Mouse (Mus musculus) cerebellum, adult 18-20 months (tissue): ENCODE results near the gene Acvr2a.
"Not testable (repeated sequence)": the region's sequence is repeated elsewhere in the genome, so short reads cannot be mapped to it uniquely, and the experiment has no call there.

Experiments
- DNase-seq, 2 experiments: peaks; one replicate each; pipeline ENCODE4 v3.0.0; 2021

The Acvr2a gene

DNA sequence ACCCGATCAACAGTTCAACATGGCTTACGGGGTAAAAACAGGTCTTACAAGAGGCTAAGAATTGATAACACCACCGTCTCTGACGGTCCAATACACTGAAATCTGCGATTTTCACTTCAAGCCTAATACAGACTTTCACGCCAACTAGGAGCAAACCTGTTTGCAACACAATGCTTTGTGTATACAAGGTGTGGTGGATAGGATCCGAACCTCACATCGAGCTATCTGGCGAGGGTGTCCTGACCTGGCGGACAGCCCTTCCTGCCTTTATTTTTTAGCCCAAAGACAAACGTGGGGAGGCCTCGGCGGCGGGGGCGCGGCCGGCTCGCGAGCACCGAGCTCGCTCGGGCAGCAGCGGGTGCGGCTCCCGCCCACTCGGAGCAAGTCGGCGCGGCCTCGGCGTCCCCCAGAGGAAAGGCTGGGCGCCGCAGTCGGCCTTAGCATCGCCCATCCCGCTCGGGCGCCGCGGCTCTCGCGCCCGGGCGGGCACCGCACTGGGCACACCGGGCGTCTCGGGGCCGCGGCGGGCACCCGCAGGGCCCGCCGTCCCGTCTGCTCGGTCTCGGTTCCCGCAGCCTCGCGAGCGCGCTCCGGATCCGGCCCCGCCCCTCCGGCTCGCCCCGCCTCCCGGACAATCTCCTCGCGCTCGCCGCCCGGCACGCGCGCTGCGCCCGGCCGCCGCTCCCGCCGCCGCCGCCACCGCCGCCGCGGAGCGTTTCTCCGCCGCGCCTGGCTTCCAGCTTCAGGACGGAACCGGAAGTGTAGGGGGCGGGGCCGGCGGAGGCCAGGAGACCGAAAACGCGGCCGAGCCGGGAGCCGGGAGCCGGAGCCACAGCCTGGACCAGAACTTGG lies at the start of gene Acvr2a:
Gene Acvr2a, plus strand, starts transcription at position 739 of the 852 bp plus-strand sequence.
- peak; percentile 92 to 95 for DNase-seq

- no peak for DNase-seq
Observed at GRCm38 (mm10) chr2:48766513-48766912, 47.4 kb upstream of the Acvr2a start.

GRCm38 (mm10) chr2:48767778-48768177 lies 46.1 kb upstream of the Acvr2a start:
- DNase-seq = no peak

- DNase-seq = no peak
Observed at GRCm38 (mm10) chr2:48768219-48768618, 45.7 kb upstream of the Acvr2a start.

GRCm38 (mm10) chr2:48770100-48770499 lies 43.8 kb upstream of the Acvr2a start:
- DNase-seq = no peak

DNA sequence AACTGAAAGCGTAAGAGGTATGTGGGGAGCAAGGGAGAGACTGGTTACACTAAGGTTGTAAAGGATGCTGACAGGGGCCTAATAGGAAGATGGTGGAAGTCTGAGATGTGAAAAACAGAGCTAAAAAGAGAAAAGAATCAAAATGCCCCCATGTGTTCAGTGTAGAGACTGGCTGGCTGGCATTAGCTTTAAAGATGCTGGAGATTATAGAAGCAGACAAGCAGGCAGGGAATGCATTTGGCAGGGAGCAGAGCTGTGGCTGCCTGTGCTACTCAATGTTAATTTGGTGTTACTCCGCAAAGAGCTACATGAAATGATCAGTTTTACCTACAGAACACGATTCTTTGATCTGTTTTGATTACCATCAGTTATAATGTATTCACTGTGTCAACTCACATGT lies 43.3 kb upstream of the Acvr2a start:
- no peak for DNase-seq

- no peak for DNase-seq
Observed at GRCm38 (mm10) chr2:48775281-48775680, 38.6 kb upstream of the Acvr2a start.

- no peak for DNase-seq
Observed at GRCm38 (mm10) chr2:48788901-48789300, 25.0 kb upstream of the Acvr2a start.

GRCm38 (mm10) chr2:48814223-48815038 lies 522 bp downstream of the Acvr2a start:
- DNase-seq = peak; percentile 51 to 67

GRCm38 (mm10) chr2:48815039-48815590 lies 1.2 kb downstream of the Acvr2a start:
- no peak for DNase-seq

DNA sequence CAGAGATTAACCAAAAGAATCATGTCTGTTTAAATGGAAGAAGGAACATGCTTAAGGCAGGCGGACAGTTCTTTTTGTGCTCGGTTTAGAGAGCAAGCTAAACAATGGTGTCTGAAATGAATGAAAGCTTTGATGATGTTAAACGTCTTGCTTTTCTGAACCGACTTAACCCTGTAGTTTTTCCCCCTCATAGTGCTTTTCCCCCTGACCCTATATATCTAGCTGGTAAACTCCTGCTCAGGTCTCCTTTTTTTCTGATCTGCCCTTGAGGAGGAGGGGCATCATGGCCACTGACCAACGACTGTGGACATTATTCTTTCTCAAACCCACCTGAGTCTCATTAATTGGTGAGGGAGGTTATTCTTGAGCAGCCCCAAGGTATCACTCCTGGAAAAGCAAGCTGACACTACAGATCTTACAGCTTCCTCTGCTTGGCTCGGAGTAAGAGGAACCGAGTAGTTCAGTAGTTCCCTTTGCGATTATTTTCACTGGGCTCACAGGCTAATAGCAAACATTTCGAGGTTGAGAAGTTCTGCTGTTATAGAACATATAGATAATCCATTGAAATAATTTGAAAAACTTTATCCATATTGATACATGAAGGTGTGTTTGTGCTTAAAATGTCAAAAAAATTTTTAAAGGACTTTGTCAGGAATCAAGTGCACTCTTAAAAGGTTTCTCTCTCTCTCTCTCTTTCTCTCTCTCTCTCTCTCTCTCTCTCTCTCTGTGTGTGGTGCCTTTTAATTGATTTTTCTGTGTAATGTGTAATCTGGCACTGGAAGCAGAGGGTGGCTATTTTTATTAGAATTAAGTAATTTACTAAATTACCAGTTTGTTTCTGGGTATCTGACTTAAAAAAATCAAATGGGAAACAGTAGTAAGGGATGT lies 2.5 kb downstream of the Acvr2a start:
- no peak for DNase-seq

DNA sequence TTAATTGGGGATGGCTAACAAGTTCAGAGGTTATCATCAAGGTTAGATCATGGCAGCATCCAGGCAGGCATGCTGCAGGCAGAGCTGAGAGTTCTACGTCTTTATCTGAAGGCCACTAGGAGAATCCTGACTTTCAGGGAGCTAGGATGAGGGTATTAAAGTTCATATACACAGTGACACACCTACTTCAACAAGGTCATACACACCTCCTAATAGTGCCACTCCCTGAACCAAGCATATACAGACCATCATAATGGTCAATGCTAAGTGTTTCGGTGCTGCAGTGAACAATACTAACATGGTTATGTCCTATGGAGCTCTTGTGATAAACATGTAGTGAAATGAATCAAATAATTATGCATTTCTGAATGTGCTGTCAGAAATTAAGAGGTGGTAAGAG lies 12.0 kb downstream of the Acvr2a start:
- no peak for DNase-seq

GRCm38 (mm10) chr2:48826380-48826779 lies 12.5 kb downstream of the Acvr2a start:
- no peak for DNase-seq

- DNase-seq = peak in 1 of 2 experiments; percentile 19
Observed at GRCm38 (mm10) chr2:48830492-48830891, 16.6 kb downstream of the Acvr2a start.

GRCm38 (mm10) chr2:48832305-48832704 lies 18.4 kb downstream of the Acvr2a start:
- no peak for DNase-seq

GRCm38 (mm10) chr2:48833884-48834450 lies 20.1 kb downstream of the Acvr2a start:
- no peak for DNase-seq

GRCm38 (mm10) chr2:48841611-48842470 lies 27.9 kb downstream of the Acvr2a start:
- no peak for DNase-seq

DNA sequence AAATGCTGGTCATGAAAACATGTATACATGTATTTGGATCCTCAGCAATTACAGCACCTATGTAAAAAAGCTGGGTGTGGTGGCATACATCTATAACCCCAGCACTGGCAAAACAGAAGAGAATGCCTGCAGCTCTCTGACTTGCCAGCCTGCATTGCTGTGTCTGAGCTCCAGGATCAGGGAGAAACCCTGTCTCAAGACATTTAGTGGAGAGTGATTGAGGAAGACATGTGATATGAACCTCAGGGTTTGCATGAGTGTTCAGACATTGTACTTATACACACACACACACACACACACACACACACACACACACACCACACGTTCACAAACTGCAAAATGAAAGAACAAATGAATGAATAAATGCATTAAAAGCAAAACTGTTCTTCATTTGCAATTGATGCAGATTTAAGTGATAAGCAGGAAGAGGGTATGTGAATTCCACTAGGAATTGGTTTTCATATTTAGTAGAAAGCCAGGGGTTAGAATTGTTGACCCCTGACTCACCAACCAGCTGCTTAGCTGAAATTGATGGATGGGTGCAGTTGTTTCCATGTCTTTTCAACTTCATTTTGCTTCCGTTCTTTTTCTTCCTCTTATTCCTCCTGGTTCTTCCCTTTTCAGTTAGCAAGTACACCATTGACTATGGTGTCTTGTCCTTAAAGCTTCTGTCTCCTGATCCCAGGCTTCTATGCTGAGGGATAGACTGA lies 32.9 kb downstream of the Acvr2a start:
- no peak for DNase-seq

- DNase-seq = not testable (repeated sequence)
Observed at GRCm38 (mm10) chr2:48865596-48865995, 51.7 kb downstream of the Acvr2a start.

DNA sequence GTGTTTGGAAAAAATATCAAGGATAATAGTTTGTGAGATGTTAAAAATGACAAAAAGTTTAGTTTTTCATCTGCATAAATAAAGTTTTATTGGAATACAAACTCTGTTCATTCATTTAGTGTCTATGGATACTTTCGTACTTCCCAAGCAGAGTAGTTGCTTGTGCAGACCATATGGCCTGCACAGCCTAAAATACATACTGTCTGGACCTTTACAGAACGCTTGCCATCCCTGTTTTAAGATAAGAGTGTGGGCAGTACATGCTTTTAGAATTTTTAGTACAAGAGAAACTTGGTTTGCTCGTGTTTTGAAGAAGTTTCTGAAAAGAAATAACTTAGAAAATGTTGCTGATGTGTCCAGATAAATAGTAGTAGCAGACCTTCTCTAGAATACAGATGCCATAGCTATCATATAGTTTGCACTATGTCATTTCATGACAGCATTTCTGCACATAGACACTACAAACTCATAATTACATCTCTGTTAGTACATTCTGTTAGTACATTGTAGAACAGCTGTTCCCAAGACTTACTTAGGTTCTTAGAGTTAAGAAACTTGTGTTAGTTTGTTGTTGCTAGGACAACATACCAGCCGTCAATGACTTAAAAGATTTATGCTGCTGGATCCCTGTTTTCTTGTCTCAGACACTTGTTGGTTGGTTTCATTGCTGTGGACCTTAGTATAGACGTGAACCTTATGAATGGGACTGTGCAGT lies 54.4 kb downstream of the Acvr2a start:
- no peak for DNase-seq
